Mouse (Mus musculus) T-helper 1 cell (primary cell): ENCODE measurements around the gene Cnpy3.
"Not testable (repeated sequence)": the region's sequence is repeated elsewhere in the genome, so short reads cannot be mapped to it uniquely, and the experiment has no call there.

Experiments used
- in situ Hi-C: fragments of 300-600 bp; cut with MboI, MseI; formaldehyde crosslinking; loops from one replicate; pipeline ENCODE4 v1.15.1; 2025; ENCODE audit warnings: high pct_unique_total_duplicates

Cnpy3 gene

GRCm38 (mm10) chr17:46764916-46765315 is 12.9 kb upstream of the Cnpy3 start:
- in situ Hi-C loops = not testable (repeated sequence)

DNA sequence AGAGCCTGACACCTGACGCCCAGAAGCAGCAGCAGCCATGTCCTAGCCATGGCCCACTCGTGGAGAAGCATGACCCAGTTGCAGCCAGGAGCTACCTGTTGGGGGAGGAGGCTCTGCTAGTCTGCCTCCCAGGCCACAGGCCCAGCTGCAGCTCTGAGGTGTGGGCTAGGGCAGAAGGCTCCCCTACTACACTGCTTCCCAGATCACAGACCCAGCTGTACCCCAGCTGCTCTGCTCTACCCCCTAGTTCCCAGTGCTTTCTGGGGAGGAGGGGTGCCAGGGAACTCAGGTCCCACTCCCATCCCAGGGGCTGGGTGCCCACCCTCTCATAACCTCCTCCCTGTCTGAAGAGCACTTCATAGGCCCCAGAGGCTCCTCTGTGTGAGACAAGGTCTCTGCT is 11.5 kb upstream of the Cnpy3 start, which contains the start of gene Ptcra:
Gene Ptcra (minus strand): TSS at position 169 of the 400 bp plus-strand sequence.
- in situ Hi-C loops = no loop called here

DNA sequence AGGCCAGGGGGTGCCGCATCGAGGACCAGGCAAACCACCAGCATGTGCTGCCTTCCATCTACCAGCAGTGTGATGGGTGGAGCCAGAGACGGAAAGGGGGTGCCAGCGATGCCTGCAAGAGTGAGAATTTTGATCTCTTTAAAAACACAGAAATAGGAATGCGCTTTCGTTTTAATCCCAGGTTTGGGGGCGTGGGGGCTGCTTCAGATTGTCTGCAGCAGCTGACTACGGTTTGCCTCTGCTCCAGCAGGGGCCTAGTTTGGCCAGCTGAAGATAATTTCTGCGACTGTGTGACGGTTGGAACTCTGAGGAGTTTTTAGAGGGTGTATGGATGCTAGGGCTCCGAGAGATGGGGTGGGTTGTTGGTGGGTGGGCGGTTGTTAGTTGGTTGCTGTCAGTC is 6.7 kb upstream of the Cnpy3 start:
- in situ Hi-C loops = no loop called here

- in situ Hi-C loops = no loop called here
Measured at GRCm38 (mm10) chr17:46751056-46751793, 789 bp downstream of the Cnpy3 start.

- in situ Hi-C loops = no loop called here
Measured at GRCm38 (mm10) chr17:46750580-46750979, 1.4 kb downstream of the Cnpy3 start.

- in situ Hi-C loops = no loop called here
Measured at GRCm38 (mm10) chr17:46749282-46749681, 2.7 kb downstream of the Cnpy3 start.

DNA sequence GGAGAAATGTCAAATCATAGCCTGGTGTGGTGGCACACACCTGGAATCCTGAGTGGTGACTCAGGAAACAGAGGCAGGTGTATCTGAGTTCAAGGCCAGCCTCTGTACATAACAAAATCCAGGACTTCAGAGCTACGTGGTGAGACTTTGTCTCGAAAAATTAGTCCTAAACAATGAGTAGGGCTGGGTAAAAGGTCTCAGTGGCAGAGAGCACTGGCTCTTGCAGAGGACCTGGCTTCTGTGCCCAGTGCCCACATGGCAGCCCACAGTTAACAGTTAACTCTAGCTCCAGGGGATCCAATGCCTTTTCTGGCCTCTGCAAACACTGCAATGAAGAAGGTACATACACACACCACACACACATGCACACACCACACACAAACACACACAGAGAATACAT is 4.2 kb downstream of the Cnpy3 start:
- in situ Hi-C loops = no loop called here

DNA sequence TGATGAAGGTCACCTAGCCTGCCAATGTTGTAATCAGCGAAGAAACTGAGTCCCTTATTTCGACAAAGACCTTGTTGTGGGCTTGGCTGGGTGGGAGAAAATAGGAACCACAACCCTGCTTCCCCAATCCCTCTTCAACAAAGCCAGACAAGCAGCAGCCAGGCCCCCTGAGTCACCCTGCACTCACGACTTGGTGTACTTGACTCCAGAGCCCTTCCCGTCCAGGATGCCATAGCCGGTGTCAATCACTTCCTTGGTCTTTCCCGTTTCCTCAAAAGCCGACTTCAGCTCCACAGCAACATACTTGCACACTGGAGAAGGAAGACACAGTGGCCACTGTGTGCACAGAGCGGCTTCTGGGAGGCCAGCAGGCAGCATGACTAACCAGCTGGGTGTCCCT is 4.8 kb downstream of the Cnpy3 start:
- in situ Hi-C loops = no loop called here

DNA sequence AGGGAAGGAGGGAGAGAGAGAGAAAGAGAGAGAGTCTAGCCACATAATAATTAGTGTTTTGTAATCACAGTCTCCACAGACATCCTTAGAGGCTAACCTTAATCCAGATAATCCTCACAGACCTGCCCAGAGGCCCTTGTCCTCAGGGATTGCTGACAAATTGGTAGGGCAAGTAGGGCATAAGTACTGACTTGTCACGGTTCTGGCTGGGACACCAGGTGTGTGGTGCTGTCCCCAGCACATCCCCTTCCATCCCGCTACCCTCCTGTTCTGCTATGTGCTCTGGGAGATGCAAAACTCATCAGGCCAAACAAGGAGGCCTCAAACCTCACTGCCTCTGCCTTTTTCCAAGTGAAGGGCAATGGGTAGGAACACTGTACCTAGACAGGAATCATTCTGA is 6.5 kb downstream of the Cnpy3 start:
- in situ Hi-C loops = no loop called here

DNA sequence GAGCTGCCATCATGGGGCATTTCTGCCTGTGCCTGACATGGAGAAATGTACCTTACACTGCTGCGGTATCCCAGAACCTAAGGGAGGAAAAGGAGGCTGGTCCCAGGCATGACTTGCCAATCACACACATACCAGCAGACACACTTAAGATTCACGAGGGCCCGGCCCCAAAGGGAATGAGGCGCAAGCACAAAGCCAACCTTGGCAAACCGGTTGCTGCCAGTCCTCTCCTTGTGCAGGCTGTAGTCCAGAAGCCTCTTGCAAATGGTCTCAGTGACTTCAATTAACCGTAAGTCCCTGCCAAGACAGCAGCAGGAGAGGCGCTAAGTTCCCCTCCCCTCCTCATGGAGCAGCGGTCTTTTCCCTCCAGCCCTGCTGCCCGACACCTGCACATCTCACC is 9.0 kb downstream of the Cnpy3 start:
- in situ Hi-C loops = no loop called here

DNA sequence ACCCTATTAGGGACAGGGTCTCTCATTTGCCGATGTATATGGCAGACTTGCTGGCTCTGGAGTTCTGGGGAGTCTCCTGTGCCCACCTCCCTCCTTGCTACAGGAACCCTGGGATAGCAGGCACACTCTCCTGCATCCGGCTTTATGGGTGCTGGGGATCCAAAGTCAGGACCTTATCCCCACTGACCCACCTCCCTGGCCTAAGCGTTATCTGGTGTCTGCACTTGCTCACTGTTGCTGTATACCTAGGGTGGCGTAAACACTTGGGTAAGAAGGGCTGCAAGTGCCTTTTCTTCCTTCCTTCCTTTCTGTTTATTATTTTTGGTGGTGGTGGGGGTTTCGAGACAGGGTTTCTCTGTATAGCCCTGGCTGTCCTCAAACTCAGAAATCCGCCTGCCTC is 10.7 kb downstream of the Cnpy3 start:
- in situ Hi-C loops = no loop called here

DNA sequence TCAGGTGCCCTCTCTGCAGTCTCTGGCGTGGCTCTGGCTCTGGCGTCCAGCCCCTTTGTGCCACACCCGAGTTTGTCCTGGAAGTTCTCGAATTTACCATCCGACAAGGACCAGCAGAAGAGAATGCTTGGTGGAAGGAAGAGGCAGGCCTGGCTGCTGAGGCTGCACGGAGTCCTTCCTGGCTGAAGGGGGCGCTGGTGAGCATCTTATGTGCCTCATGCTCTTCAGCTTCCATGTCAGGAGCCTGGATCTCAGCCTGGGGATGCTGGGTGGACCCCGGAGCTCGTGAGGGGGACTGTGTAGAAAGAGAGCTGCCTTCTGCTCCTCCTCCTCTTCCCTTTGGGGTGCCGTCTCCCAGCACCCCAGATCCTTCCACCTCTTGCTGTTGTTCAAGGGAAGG is 15.9 kb downstream of the Cnpy3 start:
- in situ Hi-C loops = no loop called here

GRCm38 (mm10) chr17:46735287-46735686 is 16.7 kb downstream of the Cnpy3 start:
- in situ Hi-C loops = no loop called here

DNA sequence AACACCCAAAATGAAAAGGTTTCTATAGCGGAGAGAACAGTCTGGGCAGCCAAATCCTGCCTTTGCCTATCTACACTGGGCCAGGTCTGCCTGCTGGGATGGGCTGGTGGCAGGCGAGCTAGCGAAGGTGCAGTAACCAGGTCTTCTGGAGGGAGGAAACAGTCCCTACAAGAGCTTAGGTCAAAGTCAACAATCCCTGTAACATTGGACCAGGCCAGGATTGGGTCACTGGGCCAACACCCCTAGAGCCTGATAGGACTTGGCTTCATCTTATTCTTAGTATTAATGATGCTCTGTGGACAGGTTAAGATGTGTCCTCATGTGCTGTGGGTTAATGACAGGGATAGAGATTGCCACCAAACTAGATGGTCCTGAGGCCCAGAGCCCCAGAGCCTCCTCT is 18.0 kb downstream of the Cnpy3 start:
- in situ Hi-C loops = no loop called here

DNA sequence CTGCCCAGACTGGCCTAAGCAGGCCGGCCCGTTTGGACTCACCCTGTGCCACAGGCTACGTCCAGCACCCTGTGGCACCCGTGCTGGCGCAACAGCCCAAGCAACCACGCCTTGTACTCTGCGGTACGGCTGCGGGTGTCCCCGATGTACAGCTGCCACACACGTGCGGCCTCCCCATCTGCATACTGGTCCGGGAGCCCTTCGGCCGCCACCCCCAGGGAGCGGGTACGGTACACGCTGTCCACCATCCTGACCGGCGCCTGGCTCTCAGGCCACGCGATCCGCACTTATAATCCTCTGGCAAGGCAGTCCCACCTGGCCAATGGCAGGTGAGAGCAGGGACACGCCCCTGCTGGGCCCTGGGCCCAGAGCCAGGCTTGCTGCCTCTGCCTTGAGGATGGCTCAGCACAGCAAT is 23.1 kb downstream of the Cnpy3 start, which contains the start of gene Gnmt:
Gene Gnmt (minus strand): TSS at position 265 of the 415 bp plus-strand sequence.
- in situ Hi-C loops = no loop called here

DNA sequence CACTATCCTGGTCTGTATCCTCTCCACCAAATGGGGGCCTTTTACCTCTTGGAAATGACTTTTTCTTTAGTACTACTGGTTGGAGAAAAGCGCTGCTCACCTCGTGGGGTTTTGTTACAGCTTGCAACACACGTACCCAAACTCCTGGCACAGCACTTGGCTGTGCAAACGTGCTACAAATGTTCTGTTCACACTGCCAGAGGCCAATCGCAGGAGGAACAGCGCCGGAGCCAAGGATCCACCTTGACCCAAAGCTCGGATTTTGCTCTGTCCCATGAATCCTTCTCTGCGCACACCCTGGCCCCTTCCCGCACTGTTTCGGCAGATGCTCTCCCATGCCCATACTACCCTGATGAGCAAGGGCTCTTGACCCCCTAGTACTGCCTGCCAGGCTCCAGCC is 23.5 kb downstream of the Cnpy3 start:
- in situ Hi-C loops = no loop called here

DNA sequence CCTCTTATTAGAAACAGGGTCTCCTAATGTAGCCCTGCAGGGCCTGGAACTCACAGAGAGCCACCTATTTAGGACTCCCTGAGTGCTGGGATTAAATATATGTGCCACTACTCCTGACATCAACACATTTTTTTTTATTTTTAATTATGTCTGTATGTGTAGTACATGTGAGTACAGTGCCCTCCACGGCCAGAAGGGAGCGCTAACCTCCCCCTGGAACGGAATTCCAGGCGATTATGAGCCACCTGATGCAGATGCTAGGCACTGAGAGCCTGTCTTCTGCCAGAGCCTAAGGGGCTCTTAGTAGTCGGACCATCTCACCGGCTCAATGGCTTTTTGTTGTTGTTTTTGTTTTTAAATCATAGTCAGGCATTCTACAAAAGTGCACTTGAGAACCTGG is 24.0 kb downstream of the Cnpy3 start:
- in situ Hi-C loops = no loop called here

DNA sequence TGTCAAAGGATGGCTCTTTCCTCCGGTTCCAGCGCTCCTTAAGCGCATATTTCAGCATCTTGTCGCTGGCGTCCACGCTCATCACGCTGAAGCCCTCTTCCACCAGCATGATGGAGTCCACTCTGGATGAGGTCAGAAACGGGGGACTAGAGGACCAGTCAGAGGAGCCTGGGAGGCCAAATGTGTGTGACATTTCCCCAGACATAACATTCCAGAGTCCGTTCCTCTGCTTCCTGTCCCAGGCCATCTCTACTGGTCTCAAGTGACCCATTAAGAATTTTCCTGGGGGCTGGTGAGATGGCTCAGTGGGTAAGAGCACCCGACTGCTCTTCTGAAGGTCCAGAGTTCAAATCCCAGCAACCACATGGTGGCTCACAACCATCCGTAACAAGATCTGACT is 24.7 kb downstream of the Cnpy3 start:
- in situ Hi-C loops = no loop called here

- in situ Hi-C loops = no loop called here
Measured at GRCm38 (mm10) chr17:46725731-46726645, 26.0 kb downstream of the Cnpy3 start.

DNA sequence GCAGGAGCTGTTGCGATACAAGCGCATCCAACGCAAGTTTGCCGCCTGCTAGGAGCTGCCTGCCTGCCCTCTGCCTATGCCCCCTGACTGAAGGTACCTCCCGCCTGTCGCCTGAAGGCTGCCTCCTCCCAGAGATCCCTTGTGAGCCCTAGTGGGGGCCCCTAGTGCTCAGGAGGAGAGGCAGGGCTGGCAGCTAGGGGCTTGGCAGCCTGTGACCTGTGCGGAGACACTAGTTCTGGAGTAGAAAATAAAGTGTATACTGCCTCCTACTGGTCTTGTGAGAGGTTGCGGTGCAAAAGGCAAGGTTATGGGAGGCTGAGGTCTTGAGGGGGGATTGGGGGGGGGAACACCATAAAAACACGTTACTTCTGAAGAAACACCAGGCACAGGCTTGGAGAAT is 26.7 kb downstream of the Cnpy3 start:
- in situ Hi-C loops = no loop called here

DNA sequence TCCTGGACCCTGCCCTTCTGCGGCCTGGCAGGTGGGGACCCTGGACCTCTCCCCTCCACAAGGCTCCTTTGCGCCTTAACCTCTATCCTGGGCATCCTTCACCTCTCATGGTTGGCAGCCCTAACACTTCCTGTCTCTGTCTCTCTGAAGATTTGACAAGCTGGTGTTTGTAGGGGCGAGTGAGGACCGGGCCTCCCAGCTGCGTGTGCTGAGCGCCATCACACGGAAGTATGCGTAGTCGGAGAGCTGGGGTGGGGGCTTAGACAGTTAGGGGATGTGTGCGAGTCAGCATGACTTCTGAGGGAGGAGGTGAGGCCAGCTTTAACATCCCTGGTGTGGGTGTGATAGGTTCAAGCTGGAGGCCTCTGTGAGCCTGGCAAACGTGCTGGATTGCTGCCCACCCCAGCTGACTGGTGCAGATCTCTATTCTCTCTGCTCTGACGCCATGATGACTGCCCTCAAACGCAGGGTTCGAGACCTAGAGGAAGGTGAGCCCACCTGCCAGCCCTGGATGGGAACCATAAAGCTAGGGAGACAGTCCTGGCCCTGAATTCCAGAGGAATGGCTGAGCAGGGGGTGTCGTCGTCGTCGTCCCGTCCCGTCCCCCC is 27.4 kb downstream of the Cnpy3 start:
- in situ Hi-C loops = no loop called here

- in situ Hi-C loops = no loop called here
Measured at GRCm38 (mm10) chr17:46721077-46721476, 30.9 kb downstream of the Cnpy3 start.
